Mouse (Mus musculus): ENCODE data around the gene C1qc. TPM values are rescaled to one million over a fixed set of nuclear protein-coding genes. Genes with fewer than 3 reads are reported as not detected.

The C1qc gene
- polyA plus RNA-seq, 1 experiment from 2014 or later: 27.3 TPM

GRCm38 (mm10) chr4:136867690-136868345, 25.0 kb downstream of the C1qc start:
- Histone ChIP-seq H3K36me3 (ENCODE audit: insufficient read depth) (no peaks in the 10 kb centered on the region), H3K9ac (no peak overlapping the region), H3K27ac (ENCODE audit: low read depth) (no peak overlapping the region), H3K9me3 (ENCODE audit: low read depth, low read length) (no peaks in the 10 kb centered on the region), H3K27me3 (ENCODE audit: insufficient read depth, low read length) (no peaks in the 10 kb centered on the region; the same call in 1 of the 2 replicates), H3K4me3 (ENCODE audit: low read depth, low read length) (no peak overlapping the region), H3K4me1 (ENCODE audit: insufficient read depth) (no peaks in the 10 kb centered on the region), H3K4me2 (no peak overlapping the region)
- TF ChIP-seq CTCF (IDR thresholded peaks at IDR 0.05; ENCODE audit: low read depth): no peak
- DNase-seq: peak; percentile 69
- ATAC-seq (ENCODE audit: insufficient read depth): no peak
- WGBS: 13% methylated on average over 11 of the region's 12 CpGs

- DNase-seq (no peak), ATAC-seq (ENCODE audit: insufficient read depth) (no peak)
- H3K27ac ChIP-seq (ENCODE audit: low read depth): no peak overlapping the region
- H3K4me2 ChIP-seq: no peak overlapping the region
- H3K36me3 ChIP-seq (ENCODE audit: insufficient read depth): no peaks in the 10 kb centered on the region
- no peaks in the 10 kb centered on the region; the same call in 1 of the 2 replicates for H3K27me3 ChIP-seq (ENCODE audit: insufficient read depth, low read length)
- H3K9ac ChIP-seq: no peak overlapping the region
- H3K4me1 ChIP-seq (ENCODE audit: insufficient read depth): peaks cover 4% of the 10 kb centered on the region; the same call in 1 of the 2 replicates
- no peak overlapping the region for H3K4me3 ChIP-seq (ENCODE audit: low read depth, low read length)
- TF ChIP-seq CTCF (IDR thresholded peaks at IDR 0.05; ENCODE audit: low read depth): no peak
- 60% methylated on average over 5 of the region's 5 CpGs for WGBS
- no peaks in the 10 kb centered on the region for H3K9me3 ChIP-seq (ENCODE audit: low read depth, low read length)
Measured at GRCm38 (mm10) chr4:136865531-136865930, 27.3 kb downstream of the C1qc start.

- Histone ChIP-seq H3K9ac (no peak overlapping the region), H3K9me3 (ENCODE audit: low read depth, low read length) (no peaks in the 10 kb centered on the region), H3K36me3 (ENCODE audit: insufficient read depth) (no peaks in the 10 kb centered on the region), H3K4me2 (no peak overlapping the region), H3K4me1 (ENCODE audit: insufficient read depth) (peaks cover 4% of the 10 kb centered on the region; the same call in 1 of the 2 replicates), H3K4me3 (ENCODE audit: low read depth, low read length) (no peak overlapping the region), H3K27ac (ENCODE audit: low read depth) (no peak overlapping the region), H3K27me3 (ENCODE audit: insufficient read depth, low read length) (no peaks in the 10 kb centered on the region; the same call in 1 of the 2 replicates)
- no peak for TF ChIP-seq CTCF (IDR thresholded peaks at IDR 0.05; ENCODE audit: low read depth)
- DNase-seq (no peak), ATAC-seq (ENCODE audit: insufficient read depth) (no peak)
- WGBS: 8% methylated on average over 15 of the region's 15 CpGs
Measured at GRCm38 (mm10) chr4:136864751-136865470, 28.0 kb downstream of the C1qc start.

- H3K27me3 ChIP-seq (ENCODE audit: insufficient read depth, low read length): no peaks in the 10 kb centered on the region
- ATAC-seq (ENCODE audit: insufficient read depth): no peak
- no peaks in the 10 kb centered on the region for H3K36me3 ChIP-seq (ENCODE audit: insufficient read depth)
- no peak for TF ChIP-seq CTCF (IDR thresholded peaks at IDR 0.05; ENCODE audit: low read depth)
- H3K4me2 ChIP-seq: no peak overlapping the region
- DNase-seq: no peak
- no peak overlapping the region for H3K9ac ChIP-seq
- H3K9me3 ChIP-seq (ENCODE audit: low read depth, low read length): no peaks in the 10 kb centered on the region
- 47% methylated on average over 9 of the region's 9 CpGs for WGBS
- no peak overlapping the region for H3K4me3 ChIP-seq (ENCODE audit: low read depth, low read length)
- no peak overlapping the region for H3K27ac ChIP-seq (ENCODE audit: low read depth)
- H3K4me1 ChIP-seq (ENCODE audit: insufficient read depth): peaks cover 4% of the 10 kb centered on the region; the same call in 1 of the 2 replicates
Measured at GRCm38 (mm10) chr4:136863517-136863916, 29.3 kb downstream of the C1qc start.

- ATAC-seq (ENCODE audit: insufficient read depth): no peak
- H3K27me3 ChIP-seq (ENCODE audit: insufficient read depth, low read length): no peaks in the 10 kb centered on the region
- no peak overlapping the region for H3K27ac ChIP-seq (ENCODE audit: low read depth)
- H3K9me3 ChIP-seq (ENCODE audit: low read depth, low read length): no peaks in the 10 kb centered on the region
- WGBS: 53% methylated on average over 2 of the region's 2 CpGs
- H3K36me3 ChIP-seq (ENCODE audit: insufficient read depth): no peaks in the 10 kb centered on the region
- no peak for TF ChIP-seq CTCF (IDR thresholded peaks at IDR 0.05; ENCODE audit: low read depth)
- no peak overlapping the region for H3K9ac ChIP-seq
- H3K4me1 ChIP-seq (ENCODE audit: insufficient read depth): peaks cover 4% of the 10 kb centered on the region; the same call in 1 of the 2 replicates
- H3K4me2 ChIP-seq: no peak overlapping the region
- no peak overlapping the region for H3K4me3 ChIP-seq (ENCODE audit: low read depth, low read length)
- no peak for DNase-seq
Measured at GRCm38 (mm10) chr4:136862411-136862810, 30.5 kb downstream of the C1qc start.

- Histone ChIP-seq H3K27ac (ENCODE audit: low read depth) (no peak overlapping the region), H3K9me3 (ENCODE audit: low read depth, low read length) (no peaks in the 10 kb centered on the region), H3K4me3 (ENCODE audit: low read depth, low read length) (no peak overlapping the region), H3K9ac (peak overlapping the region; percentile 22; the same call in 1 of the 2 replicates), H3K4me2 (no peak overlapping the region), H3K36me3 (ENCODE audit: insufficient read depth) (no peaks in the 10 kb centered on the region), H3K27me3 (ENCODE audit: insufficient read depth, low read length) (no peaks in the 10 kb centered on the region), H3K4me1 (ENCODE audit: insufficient read depth) (peaks cover 4% of the 10 kb centered on the region; the same call in 1 of the 2 replicates)
- DNase-seq (peak; percentile 30), ATAC-seq (ENCODE audit: insufficient read depth) (no peak)
- 6% methylated on average over 17 of the region's 17 CpGs for WGBS
- no peak for TF ChIP-seq CTCF (IDR thresholded peaks at IDR 0.05; ENCODE audit: low read depth)
Measured at GRCm38 (mm10) chr4:136861806-136862205, 31.1 kb downstream of the C1qc start.

GRCm38 (mm10) chr4:136860022-136860421, 32.8 kb downstream of the C1qc start:
- Histone ChIP-seq H3K27me3 (ENCODE audit: insufficient read depth, low read length) (no peaks in the 10 kb centered on the region), H3K9me3 (ENCODE audit: low read depth, low read length) (no peaks in the 10 kb centered on the region), H3K4me3 (ENCODE audit: low read depth, low read length) (no peak overlapping the region), H3K9ac (no peak overlapping the region), H3K4me2 (no peak overlapping the region), H3K27ac (ENCODE audit: low read depth) (no peak overlapping the region), H3K36me3 (ENCODE audit: insufficient read depth) (no peaks in the 10 kb centered on the region), H3K4me1 (ENCODE audit: insufficient read depth) (peaks cover 4% of the 10 kb centered on the region; the same call in 1 of the 2 replicates)
- ATAC-seq (ENCODE audit: insufficient read depth) (no peak), DNase-seq (no peak)
- peak; percentile 44; the same call in 1 of the 2 replicates for TF ChIP-seq CTCF (IDR thresholded peaks at IDR 0.05; ENCODE audit: low read depth)
- 87% methylated on average over 7 of the region's 7 CpGs for WGBS

All from lung, embryonic 14.5 days (tissue).